Mouse (Mus musculus) ES-E14 (cell line): ENCODE measurements at regions not wholly inside any gene's neighbourhood (a gene's known extent, or its start where the extent isn't known, plus 50 kb on each side); places are given as distances from the start of the nearest gene placed in this dataset.

Experiments used
- CHD2 ChIP-seq: IDR thresholded peaks from 2 replicates; pipeline ENCODE4 v1.6.1; 2014; ENCODE audit warnings: mild to moderate bottlenecking, low read depth, low read length, inconsistent platforms
- HCFC1 ChIP-seq: IDR thresholded peaks from 2 replicates; pipeline ENCODE4 v1.6.1; 2012; ENCODE audit warnings: low read length, inconsistent platforms, borderline replicate concordance; ENCODE audit not compliant: insufficient read depth
- ZC3H11A ChIP-seq: IDR thresholded peaks from 2 replicates; pipeline ENCODE4 v1.6.1; 2012; ENCODE audit warnings: low read depth, mild to moderate bottlenecking, inconsistent platforms, low read length, borderline replicate concordance
- ZNF384 ChIP-seq: IDR thresholded peaks from 2 replicates; pipeline ENCODE4 v1.6.1; 2012; ENCODE audit warnings: low read depth, low read length, inconsistent platforms

- TF ChIP-seq CHD2: no peak
- no peak for TF ChIP-seq ZC3H11A
- TF ChIP-seq HCFC1: no peak
- TF ChIP-seq ZNF384: no peak
Observed at GRCm38 (mm10) chr14:107033807-107034206, 927.8 kb downstream of the Trim52 start.
